Mouse (Mus musculus): ENCODE measurements around the gene Trim67.

GRCm38 (mm10) chr8:124815870-124816269, 23.0 kb downstream of the Trim67 start:
- TF ChIP-seq CTCF (IDR thresholded peaks at IDR 0.05; ENCODE audit: extremely low read depth, insufficient read depth, insufficient read length, insufficient replicate concordance) (no peak), POLR2A (IDR thresholded peaks at IDR 0.05; ENCODE audit: low read depth, low read length) (no peak)
